Mouse (Mus musculus): Measurements from ENCODE around the gene Kif5c. TPM values are rescaled to one million over a fixed set of nuclear protein-coding genes. Genes with fewer than 3 reads are reported as not detected.

Kif5c gene
- polyA plus RNA-seq, 1 experiment from 2014 or later = 1.1 TPM

- no peaks in the 10 kb centered on the region for H3K36me3 ChIP-seq (ENCODE audit: control insufficient read depth, insufficient read depth, low read length)
- H3K4me3 ChIP-seq (ENCODE audit: control insufficient read depth in 1 of 2, insufficient read depth in 1 of 2, low read depth in 1 of 2, low read length in 2 of 2) = no peak overlapping the region
- no peaks in the 10 kb centered on the region for H3K27me3 ChIP-seq (ENCODE audit: control insufficient read depth, insufficient read depth, low read length)
- no peak overlapping the region for H3K9ac ChIP-seq (ENCODE audit: low read length)
- peaks cover 6 to 8% of the 10 kb centered on the region in 2 experiments for H3K4me1 ChIP-seq (ENCODE audit: control insufficient read depth in 2 of 2, insufficient read depth in 2 of 2, low read length in 2 of 2)
- H3K27ac ChIP-seq (replicated peaks in 1 of 2; ENCODE audit: control insufficient read depth in 1 of 2, insufficient read depth in 1 of 2, low read depth in 2 of 2, low read length in 2 of 2) = no peak overlapping the region
- 90% methylated on average over 5 of the region's 5 CpGs for WGBS
- ATAC-seq (ENCODE audit: insufficient number of reproducible peaks, insufficient read depth, low FRiP score, low read depth) = no peak
- no peak overlapping the region for H3K4me2 ChIP-seq (ENCODE audit: low read length)
- no peaks in the 10 kb centered on the region for H3K9me3 ChIP-seq (ENCODE audit: control insufficient read depth, low read length)
These were observed 197.5 kb downstream of the Kif5c start for GRCm38 (mm10) chr2:49816549-49816948.

- no peaks in the 10 kb centered on the region for H3K9me3 ChIP-seq (ENCODE audit: control insufficient read depth, low read length)
- H3K4me1 ChIP-seq (ENCODE audit: control insufficient read depth in 2 of 2, insufficient read depth in 2 of 2, low read length in 2 of 2) = peaks cover 0 to 3% of the 10 kb centered on the region in 2 experiments; a peak in 2 of 4 replicates
- H3K4me3 ChIP-seq (ENCODE audit: control insufficient read depth in 1 of 2, insufficient read depth in 1 of 2, low read depth in 1 of 2, low read length in 2 of 2) = no peak overlapping the region
- WGBS = 86% methylated on average over 3 of the region's 3 CpGs
- no peak overlapping the region for H3K27ac ChIP-seq (replicated peaks in 1 of 2; ENCODE audit: control insufficient read depth in 1 of 2, insufficient read depth in 1 of 2, low read depth in 2 of 2, low read length in 2 of 2)
- H3K36me3 ChIP-seq (ENCODE audit: control insufficient read depth, insufficient read depth, low read length) = no peaks in the 10 kb centered on the region
- H3K4me2 ChIP-seq (ENCODE audit: low read length) = no peak overlapping the region
- H3K27me3 ChIP-seq (ENCODE audit: control insufficient read depth, insufficient read depth, low read length) = no peaks in the 10 kb centered on the region
- ATAC-seq (ENCODE audit: insufficient number of reproducible peaks, insufficient read depth, low FRiP score, low read depth) = no peak
- no peak overlapping the region for H3K9ac ChIP-seq (ENCODE audit: low read length)
These were observed 198.1 kb downstream of the Kif5c start for GRCm38 (mm10) chr2:49817151-49817550.

GRCm38 (mm10) chr2:49818126-49818525 lies 199.0 kb downstream of the Kif5c start:
- no peaks in the 10 kb centered on the region for H3K36me3 ChIP-seq (ENCODE audit: control insufficient read depth, insufficient read depth, low read length)
- H3K27ac ChIP-seq (replicated peaks in 1 of 2; ENCODE audit: control insufficient read depth in 1 of 2, insufficient read depth in 1 of 2, low read depth in 2 of 2, low read length in 2 of 2) = no peak overlapping the region
- ATAC-seq (ENCODE audit: insufficient number of reproducible peaks, insufficient read depth, low FRiP score, low read depth) = no peak
- H3K27me3 ChIP-seq (ENCODE audit: control insufficient read depth, insufficient read depth, low read length) = no peaks in the 10 kb centered on the region
- H3K9ac ChIP-seq (ENCODE audit: low read length) = no peak overlapping the region
- H3K4me3 ChIP-seq (ENCODE audit: control insufficient read depth in 1 of 2, insufficient read depth in 1 of 2, low read depth in 1 of 2, low read length in 2 of 2) = no peak overlapping the region
- no peak overlapping the region for H3K4me2 ChIP-seq (ENCODE audit: low read length)
- WGBS = 84% methylated on average over 5 of the region's 5 CpGs
- H3K9me3 ChIP-seq (ENCODE audit: control insufficient read depth, low read length) = no peaks in the 10 kb centered on the region
- no peaks in the 10 kb centered on the region for H3K4me1 ChIP-seq (ENCODE audit: control insufficient read depth in 2 of 2, insufficient read depth in 2 of 2, low read length in 2 of 2)

GRCm38 (mm10) chr2:49822312-49822711 lies 203.2 kb downstream of the Kif5c start:
- ATAC-seq (ENCODE audit: insufficient number of reproducible peaks, insufficient read depth, low FRiP score, low read depth) = no peak
- Histone ChIP-seq H3K4me2 (ENCODE audit: low read length) (no peak overlapping the region), H3K27me3 (ENCODE audit: control insufficient read depth, insufficient read depth, low read length) (no peaks in the 10 kb centered on the region), H3K27ac (replicated peaks in 1 of 2; ENCODE audit: control insufficient read depth in 1 of 2, insufficient read depth in 1 of 2, low read depth in 2 of 2, low read length in 2 of 2) (no peak overlapping the region), H3K4me1 (ENCODE audit: control insufficient read depth in 2 of 2, insufficient read depth in 2 of 2, low read length in 2 of 2) (no peaks in the 10 kb centered on the region), H3K9me3 (ENCODE audit: control insufficient read depth, low read length) (no peaks in the 10 kb centered on the region), H3K4me3 (ENCODE audit: control insufficient read depth in 1 of 2, insufficient read depth in 1 of 2, low read depth in 1 of 2, low read length in 2 of 2) (no peak overlapping the region), H3K9ac (ENCODE audit: low read length) (no peak overlapping the region), H3K36me3 (ENCODE audit: control insufficient read depth, insufficient read depth, low read length) (no peaks in the 10 kb centered on the region)
- WGBS = 80% methylated on average over 1 of the region's 1 CpGs

Other genes starting within 250 kb of the Kif5c start
- gene Epc2, start 167.8 kb upstream of the Kif5c start, polyA plus RNA-seq (2014; fragmentation: Nextera tagmentation; extraction: Ambion mirVana) = 6.6 and 7.3 TPM in 2 replicates
- 2.3 TPM in 2 replicates for gene Lypd6b, start 168.4 kb downstream of the Kif5c start, polyA plus RNA-seq (2014; fragmentation: Nextera tagmentation; extraction: Ambion mirVana)

Measured in heart, embryonic 14.5 days (tissue).